Mouse (Mus musculus) neural tube, embryonic 13.5 days (tissue): ENCODE measurements around the gene Wnt7b. TPM values are rescaled to one million over a fixed set of nuclear protein-coding genes. Genes with fewer than 3 reads are reported as not detected.

Experiments
- ATAC-seq: fragments of 200-750 bp; cut with Nextera tagmentation; 2 replicates; pipeline ENCODE4 v1.8.0; 2017; ENCODE audit warnings: low read depth, mild to moderate bottlenecking, moderate TSS enrichment, moderate library complexity
- H3K27ac ChIP-seq: fragments of 300-500 bp; sonication (generic); replicated peaks from 2 replicates; pipeline ENCODE4 v1.5.1; 2015; ENCODE audit warnings: moderate library complexity, mild to moderate bottlenecking, inconsistent platforms
- H3K27me3 ChIP-seq: fragments of 300-500 bp; sonication (generic); 2 replicates; pipeline ENCODE4 v1.6.1; 2015; ENCODE audit warnings: mild to moderate bottlenecking, inconsistent platforms
- H3K36me3 ChIP-seq: fragments of 300-500 bp; sonication (generic); 2 replicates; pipeline ENCODE4 v1.6.1; 2015; ENCODE audit warnings: mild to moderate bottlenecking, inconsistent platforms
- H3K4me1 ChIP-seq: fragments of 300-500 bp; sonication (generic); replicated peaks from 2 replicates; pipeline ENCODE4 v1.6.1; 2015; ENCODE audit warnings: inconsistent platforms
- H3K4me2 ChIP-seq: fragments of 300-500 bp; sonication (generic); 2 replicates; pipeline ENCODE4 v1.6.1; 2015; ENCODE audit warnings: inconsistent platforms, mild to moderate bottlenecking, moderate library complexity
- H3K4me3 ChIP-seq: fragments of 300-500 bp; sonication (generic); 2 replicates; pipeline ENCODE4 v1.5.1; 2015; ENCODE audit warnings: mild to moderate bottlenecking, inconsistent platforms
- H3K9ac ChIP-seq: fragments of 300-500 bp; sonication (generic); 2 replicates; pipeline ENCODE4 v1.6.1; 2015; ENCODE audit warnings: moderate library complexity, mild to moderate bottlenecking, inconsistent platforms
- H3K9me3 ChIP-seq: fragments of 300-500 bp; sonication (generic); 2 replicates; pipeline ENCODE4 v1.6.1; 2016; ENCODE audit warnings: inconsistent platforms
- WGBS: fragments of 180-500 bp; shearing (Covaris S2); methylation state at CpG from one replicate; pipeline ENCODE4 v1.1.7; 2015; 5-methylcytosine and 5-hydroxymethylcytosine counted together
- polyA plus RNA-seq: library from polyadenylated mRNA; unstranded; fragments of >200 nt; fragmentation: Nextera tagmentation; extraction: Ambion mirVana; gene quantifications from 2 replicates; pipeline ENCODE4 v1.2.1, GENCODE M21; 2015

Wnt7b gene
- polyA plus RNA-seq = 34.2 and 37.7 TPM in 2 replicates

DNA sequence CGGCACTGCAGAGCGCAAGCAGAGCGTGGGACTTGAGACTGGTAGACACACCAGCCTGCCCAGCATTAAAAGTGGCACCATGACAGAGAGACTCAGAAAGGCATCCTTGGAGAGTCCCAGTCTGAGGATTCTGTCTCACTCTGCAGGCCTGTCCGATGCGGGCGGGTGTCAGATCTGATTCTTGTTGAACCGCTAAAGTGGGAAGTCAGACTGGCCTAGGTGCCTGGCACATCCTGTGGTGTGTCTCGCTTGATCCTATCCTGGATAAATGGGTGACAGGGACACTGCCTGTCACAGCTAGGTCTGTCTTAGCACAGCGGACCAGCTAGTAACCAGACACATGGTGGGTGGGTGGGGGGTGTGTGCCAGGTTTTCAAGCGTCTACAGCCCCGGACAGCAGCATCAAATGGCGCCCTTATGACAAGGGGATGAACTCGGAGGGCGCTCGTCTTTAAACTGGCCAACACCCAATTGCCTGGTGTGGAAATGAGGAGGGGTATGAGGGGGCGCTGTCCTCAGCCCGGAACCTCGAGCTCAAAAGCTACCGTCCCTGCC is at the start of gene Wnt7b:
Gene Wnt7b (minus strand): TSS at position 118 of the 555 bp plus-strand sequence.
- 2% methylated on average over 19 of the region's 19 CpGs for WGBS
- Histone ChIP-seq H3K4me2 (peak within 1 kb of the TSS; percentile 99), H3K4me1 (peaks cover 50% of the 10 kb centered on the region), H3K27me3 (peaks cover 69% of the 10 kb centered on the region), H3K9ac (peak within 1 kb of the TSS; percentile 82), H3K4me3 (peak within 1 kb of the TSS; percentile 69), H3K27ac (peak within 1 kb of the TSS; percentile 63), H3K36me3 (no peaks in the 10 kb centered on the region), H3K9me3 (no peaks in the 10 kb centered on the region)
- ATAC-seq = no peak

DNA sequence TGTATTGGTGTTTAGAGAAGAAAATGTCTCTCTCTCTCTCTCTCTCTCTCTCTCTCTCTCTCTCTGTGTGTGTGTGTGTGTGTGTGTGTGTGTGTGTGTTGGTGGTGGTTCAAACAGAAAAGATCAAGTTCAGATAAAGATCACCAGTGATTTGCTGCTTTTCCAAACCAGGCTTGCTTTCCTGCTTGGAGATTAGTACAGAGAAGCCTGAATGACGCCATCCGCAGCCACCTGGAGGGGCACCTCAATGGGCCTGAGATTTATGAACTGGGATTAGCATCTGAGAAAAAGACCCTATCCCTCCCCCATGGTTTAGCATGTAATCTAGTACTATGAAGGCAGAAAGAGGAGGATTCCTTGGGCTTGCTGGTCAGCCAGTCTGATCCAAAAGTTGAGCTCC is 49.3 kb upstream of the Wnt7b start:
- Histone ChIP-seq H3K27ac (peak overlapping the region; percentile 74), H3K4me3 (no peak overlapping the region), H3K9ac (no peak overlapping the region), H3K27me3 (no peaks in the 10 kb centered on the region), H3K36me3 (no peaks in the 10 kb centered on the region), H3K4me2 (no peak overlapping the region), H3K9me3 (no peaks in the 10 kb centered on the region), H3K4me1 (peaks cover 39% of the 10 kb centered on the region)
- WGBS = 31% methylated on average over 2 of the region's 2 CpGs
- no peak for ATAC-seq

DNA sequence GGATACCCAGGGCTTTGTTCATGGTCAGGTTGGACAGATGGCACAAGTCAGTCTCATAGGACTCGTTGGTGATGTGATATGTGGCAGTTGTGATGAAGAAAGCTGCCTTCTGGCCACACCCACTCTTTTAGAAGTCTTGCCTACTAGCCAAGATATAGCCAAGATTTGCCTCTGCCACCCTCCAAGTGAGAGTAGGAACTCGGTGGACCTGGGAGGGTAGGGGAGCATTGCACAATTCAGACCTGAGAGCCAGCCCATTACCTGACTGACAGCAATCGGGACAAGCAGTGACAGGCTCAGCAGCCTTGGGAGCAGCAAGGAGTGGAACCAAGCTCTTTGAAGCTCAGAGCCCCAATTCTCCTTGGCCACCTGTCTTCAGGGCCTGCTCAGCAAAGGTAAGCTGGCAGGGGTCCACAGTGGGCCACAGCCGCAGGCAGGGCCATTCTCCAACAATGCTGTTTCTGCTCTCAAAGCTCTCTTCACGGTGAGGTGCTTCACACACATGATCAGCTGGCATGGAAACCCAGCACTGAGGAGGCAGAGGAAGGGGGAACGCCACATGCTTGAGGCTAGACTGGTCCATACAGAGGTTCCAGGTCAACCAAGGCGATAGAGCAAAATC is 47.8 kb upstream of the Wnt7b start:
- H3K36me3 ChIP-seq = no peaks in the 10 kb centered on the region
- H3K4me2 ChIP-seq = no peak overlapping the region
- no peak overlapping the region for H3K4me3 ChIP-seq
- H3K9me3 ChIP-seq = no peaks in the 10 kb centered on the region
- peaks cover 1% of the 10 kb centered on the region; the same call in 1 of the 2 replicates for H3K27me3 ChIP-seq
- H3K4me1 ChIP-seq = peaks cover 49% of the 10 kb centered on the region
- no peak for ATAC-seq
- H3K27ac ChIP-seq = 0 out of 2 replicates have a peak overlapping the region, but pooled peaks have one; percentile 15
- H3K9ac ChIP-seq = no peak overlapping the region
- WGBS = 70% methylated on average over 7 of the region's 7 CpGs

DNA sequence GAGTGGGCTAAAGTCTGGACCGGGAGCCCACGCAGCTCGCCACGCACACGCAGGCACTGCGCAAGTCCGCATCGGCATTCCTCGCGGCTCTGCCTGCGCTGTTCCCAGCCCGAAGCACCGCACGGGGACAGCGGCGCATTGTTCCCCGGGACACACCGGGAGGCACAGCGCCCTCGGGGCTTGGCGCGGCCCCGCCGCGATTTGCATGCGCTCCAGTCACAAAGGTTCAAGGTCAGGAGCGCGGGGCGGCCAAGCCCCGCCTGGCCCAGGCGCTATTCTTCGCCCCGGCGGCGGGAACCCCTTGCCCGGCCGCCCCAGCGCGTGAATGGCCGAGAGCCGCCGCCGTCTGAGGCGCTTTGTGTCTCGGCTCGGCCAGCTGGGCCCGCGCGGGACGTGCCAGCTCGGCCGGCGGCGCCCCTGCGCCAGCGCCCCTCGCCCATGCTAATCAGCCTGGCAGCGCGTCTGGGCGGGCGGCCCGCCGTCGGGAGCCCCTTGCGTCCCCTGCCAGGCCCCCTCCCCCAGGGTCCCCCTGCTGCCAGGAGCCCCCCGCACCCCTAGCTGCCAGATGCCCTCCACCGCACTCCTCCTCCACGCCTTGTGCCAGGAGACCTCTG is 43.5 kb upstream of the Wnt7b start:
- H3K9me3 ChIP-seq = no peaks in the 10 kb centered on the region
- WGBS = 1% methylated on average over 66 of the region's 68 CpGs

DNA sequence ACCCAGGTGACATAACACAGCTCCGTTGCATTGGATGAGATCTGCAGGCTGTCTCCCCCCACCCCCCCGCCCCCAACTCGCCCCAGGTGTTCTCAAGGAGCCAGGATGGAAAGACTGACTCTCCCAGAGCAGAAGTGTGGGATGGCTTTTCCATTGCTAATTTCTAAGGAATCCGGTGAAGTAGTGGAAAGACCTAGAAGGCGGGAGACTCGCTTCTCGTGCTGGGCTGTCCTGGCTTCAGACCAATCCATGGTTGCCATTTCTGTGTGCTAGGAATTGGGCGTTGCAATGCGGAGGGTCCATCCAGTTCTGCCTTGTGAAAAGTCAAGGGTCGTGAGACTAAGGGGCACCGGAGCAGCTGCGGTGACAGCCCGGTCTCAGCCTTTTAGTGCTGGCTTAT is 39.9 kb upstream of the Wnt7b start:
- Histone ChIP-seq H3K27ac (no peak overlapping the region), H3K4me3 (no peak overlapping the region), H3K36me3 (no peaks in the 10 kb centered on the region), H3K9me3 (no peaks in the 10 kb centered on the region), H3K9ac (no peak overlapping the region), H3K4me1 (peaks cover 24% of the 10 kb centered on the region), H3K27me3 (peaks cover 17% of the 10 kb centered on the region; the same call in 1 of the 2 replicates), H3K4me2 (no peak overlapping the region)
- ATAC-seq = no peak
- WGBS = 81% methylated on average over 13 of the region's 13 CpGs

More for the DNA sequence above, 43.5 kb upstream of the Wnt7b start:
- Histone ChIP-seq H3K4me1 (peaks cover 37% of the 10 kb centered on the region), H3K4me2 (peak overlapping the region; percentile 68), H3K4me3 (peak overlapping the region; percentile 47), H3K36me3 (no peaks in the 10 kb centered on the region), H3K27me3 (peaks cover 17% of the 10 kb centered on the region; the same call in 1 of the 2 replicates), H3K9ac (peak overlapping the region; percentile 84), H3K27ac (peak overlapping the region; percentile 91)
- peak; percentile 87 for ATAC-seq

DNA sequence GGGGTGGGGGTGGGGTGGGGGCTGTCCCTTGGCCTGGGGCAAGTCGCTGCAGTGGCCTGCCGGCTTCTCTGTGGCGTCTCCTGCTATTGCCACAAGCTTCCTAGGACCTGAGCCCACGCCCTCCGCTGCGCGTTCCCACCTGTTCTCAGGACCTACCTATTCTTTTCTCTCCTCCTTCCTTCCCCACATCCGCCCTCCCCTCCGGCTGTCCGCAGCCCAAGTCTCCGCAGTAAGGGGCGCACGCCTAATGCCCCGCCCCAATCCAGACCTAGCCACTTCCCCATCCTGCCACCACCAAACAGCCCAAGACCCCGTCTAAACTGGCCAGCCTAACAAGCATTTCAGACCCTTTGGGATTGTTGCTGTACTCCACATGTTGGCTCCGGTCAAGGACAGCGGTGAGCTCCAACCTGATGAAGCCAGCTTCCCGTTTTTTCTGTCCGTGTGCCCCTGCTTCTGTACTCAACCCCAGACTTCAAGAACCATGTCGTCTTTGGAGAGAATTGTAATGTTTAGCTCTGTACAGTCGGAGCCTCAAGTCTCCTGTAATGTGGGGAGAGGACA is 33.3 kb upstream of the Wnt7b start:
- H3K9ac ChIP-seq = 0 out of 2 replicates have a peak overlapping the region, but pooled peaks have one; percentile 32
- no peaks in the 10 kb centered on the region for H3K36me3 ChIP-seq
- H3K27me3 ChIP-seq = peaks cover 19% of the 10 kb centered on the region
- no peaks in the 10 kb centered on the region for H3K9me3 ChIP-seq
- no peak overlapping the region for H3K4me2 ChIP-seq
- no peak for ATAC-seq
- WGBS = 36% methylated on average over 21 of the region's 21 CpGs
- peak overlapping the region; percentile 93 for H3K27ac ChIP-seq
- H3K4me3 ChIP-seq = no peak overlapping the region
- H3K4me1 ChIP-seq = peaks cover 54% of the 10 kb centered on the region

DNA sequence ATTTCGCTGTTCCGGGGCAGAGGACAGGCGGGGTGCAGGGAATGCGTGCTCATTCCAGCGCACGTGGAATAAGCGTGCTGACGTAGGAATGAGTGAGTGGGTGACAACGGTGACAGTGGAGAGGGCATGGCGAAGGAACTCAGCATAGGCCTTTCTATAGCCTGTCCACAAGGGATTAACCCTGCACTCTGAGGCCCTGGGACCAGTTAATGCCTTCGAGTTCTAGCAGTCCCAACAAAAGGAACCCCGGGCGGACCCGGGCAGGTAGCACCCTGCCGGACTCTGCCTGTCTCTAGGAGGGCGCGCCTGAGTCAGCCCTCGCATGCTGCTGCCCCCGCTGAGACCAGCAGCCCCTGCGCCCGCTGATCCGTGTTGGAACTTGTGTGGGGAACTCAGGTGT is 32.8 kb upstream of the Wnt7b start:
- WGBS = 46% methylated on average over 22 of the region's 22 CpGs
- no peak for ATAC-seq
- no peaks in the 10 kb centered on the region for H3K9me3 ChIP-seq
- H3K4me2 ChIP-seq = no peak overlapping the region
- peaks cover 19% of the 10 kb centered on the region for H3K27me3 ChIP-seq
- peaks cover 57% of the 10 kb centered on the region for H3K4me1 ChIP-seq
- peak overlapping the region; percentile 32; the same call in 1 of the 2 replicates for H3K9ac ChIP-seq
- no peaks in the 10 kb centered on the region for H3K36me3 ChIP-seq
- H3K27ac ChIP-seq = peak overlapping the region; percentile 93
- H3K4me3 ChIP-seq = no peak overlapping the region

DNA sequence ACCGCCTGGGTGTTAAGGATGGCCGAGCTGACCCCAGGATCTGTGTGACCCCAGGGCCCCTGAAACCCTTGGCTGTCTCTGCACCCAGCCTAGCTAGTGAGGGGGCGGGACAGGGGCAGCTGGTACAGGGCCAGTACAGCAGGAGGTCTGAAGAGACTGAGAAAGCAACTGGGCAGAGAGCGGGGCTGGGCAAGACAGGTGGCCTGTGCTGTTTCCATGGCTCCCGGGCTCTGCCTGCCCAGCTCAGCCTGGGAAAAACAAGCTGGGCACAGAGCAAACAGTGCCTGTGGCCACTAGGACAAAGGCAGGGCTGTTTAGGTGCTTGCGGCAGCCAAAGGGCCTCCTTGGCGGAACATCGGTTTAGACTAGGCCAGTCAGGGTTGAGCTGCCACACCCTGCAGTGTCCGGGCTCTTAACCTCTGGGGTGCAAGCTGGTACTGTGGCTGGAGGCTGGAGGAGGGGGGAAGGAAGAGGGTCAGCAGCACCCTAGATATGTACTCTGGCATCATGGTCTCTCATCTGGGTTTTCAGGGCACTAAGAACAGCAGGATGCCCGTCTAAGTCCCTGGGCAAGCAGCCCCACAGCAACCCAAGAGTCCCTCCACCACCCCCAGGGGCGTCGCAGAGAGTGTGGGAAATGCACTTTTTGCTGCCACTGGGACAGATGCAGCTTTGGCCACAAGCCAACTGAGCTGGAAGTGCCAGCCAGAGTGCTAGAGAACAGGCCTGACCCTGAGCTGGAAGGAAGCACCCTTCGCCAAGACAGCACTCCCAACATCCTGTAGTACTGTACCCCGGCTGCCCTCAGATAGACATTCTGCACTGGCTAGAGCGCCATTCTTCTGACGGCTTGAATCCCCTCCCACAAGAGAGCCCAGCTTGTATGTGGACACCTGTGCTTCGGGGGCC is 31.3 kb upstream of the Wnt7b start:
- Histone ChIP-seq H3K4me2 (0 out of 2 replicates have a peak overlapping the region, but pooled peaks have one; percentile 6), H3K27ac (peak overlapping the region; percentile 93), H3K9ac (no peak overlapping the region), H3K4me3 (no peak overlapping the region), H3K27me3 (peaks cover 19% of the 10 kb centered on the region), H3K4me1 (peaks cover 58% of the 10 kb centered on the region), H3K9me3 (no peaks in the 10 kb centered on the region), H3K36me3 (no peaks in the 10 kb centered on the region)
- ATAC-seq = peak; percentile 85
- 39% methylated on average over 17 of the region's 17 CpGs for WGBS

DNA sequence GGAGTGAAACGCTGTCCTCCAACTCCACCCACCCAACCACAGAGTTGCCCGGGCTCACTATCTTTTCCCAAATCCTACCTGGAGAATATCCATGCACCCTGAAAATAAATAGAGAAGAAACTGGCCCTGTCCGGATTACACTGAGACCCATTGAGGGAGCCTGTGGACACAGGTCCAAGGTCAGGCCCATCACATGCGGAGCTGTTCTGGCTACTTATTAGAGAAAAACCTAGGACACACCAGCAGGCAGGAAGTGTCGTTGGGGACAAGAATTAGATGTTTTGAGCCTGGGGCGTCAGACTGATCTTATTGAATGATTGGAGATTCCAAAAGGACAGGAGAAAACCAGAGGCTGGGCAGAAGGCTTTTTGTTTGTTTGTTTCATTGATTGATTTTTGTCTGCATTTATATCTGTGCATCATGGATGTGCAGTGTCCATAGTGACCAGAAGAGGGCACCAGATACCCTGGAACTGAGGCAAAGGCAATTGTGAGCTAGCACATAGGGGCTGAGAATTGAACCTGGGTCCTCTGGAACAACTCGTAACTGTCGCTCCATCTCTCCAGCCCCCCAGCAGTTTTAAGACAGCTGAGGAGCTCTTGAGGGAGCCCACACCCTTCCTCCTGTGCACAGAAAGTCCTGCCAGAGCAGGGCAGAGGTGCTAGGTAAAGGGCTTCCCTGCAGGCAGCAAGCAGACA is 30.5 kb upstream of the Wnt7b start:
- H3K4me1 ChIP-seq = peaks cover 58% of the 10 kb centered on the region
- 69% methylated on average over 8 of the region's 8 CpGs for WGBS
- no peaks in the 10 kb centered on the region for H3K36me3 ChIP-seq
- no peak overlapping the region for H3K4me3 ChIP-seq
- H3K27me3 ChIP-seq = peaks cover 19% of the 10 kb centered on the region
- H3K4me2 ChIP-seq = no peak overlapping the region
- no peak overlapping the region for H3K9ac ChIP-seq
- ATAC-seq = no peak
- no peaks in the 10 kb centered on the region for H3K9me3 ChIP-seq
- H3K27ac ChIP-seq = peak overlapping the region; percentile 93

DNA sequence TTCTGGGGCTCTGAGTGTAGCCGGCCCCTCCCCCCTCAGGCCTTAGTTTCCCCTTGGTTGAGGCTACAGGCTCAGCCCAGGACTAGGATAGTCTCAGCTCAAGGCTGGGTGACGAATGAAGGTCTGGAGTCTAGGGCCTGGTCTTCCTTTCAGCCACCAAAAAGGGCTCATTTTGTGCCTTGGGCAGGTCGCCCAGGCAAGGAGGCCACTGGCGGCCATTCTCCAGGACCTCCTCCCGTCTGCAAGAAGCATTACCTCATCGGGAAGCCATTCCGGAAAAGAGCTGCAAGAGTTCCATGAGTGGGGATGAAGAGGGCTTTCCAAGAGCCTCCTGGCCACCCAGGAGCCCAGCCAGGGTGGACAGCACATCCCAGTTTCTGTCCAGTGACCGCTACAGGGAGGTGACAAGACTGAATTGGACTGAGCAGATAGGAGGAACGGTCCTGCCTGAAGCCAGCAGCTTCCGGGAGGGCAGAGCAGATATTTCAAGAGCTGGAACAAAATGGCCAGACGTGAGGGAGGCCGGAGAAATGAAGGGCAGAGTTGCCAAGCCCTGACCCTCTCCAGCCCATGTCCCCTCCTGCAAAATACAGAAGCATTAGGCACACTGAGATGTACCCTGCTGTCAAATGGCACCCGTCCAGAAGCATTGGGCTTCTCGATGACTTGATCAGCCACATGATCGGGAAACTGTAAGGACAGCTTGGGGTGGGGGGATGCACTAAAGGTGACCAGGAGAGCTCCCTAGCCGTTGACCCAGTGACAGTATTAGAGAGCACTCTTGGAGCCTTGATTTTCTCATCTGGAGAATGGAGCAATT is 29.6 kb upstream of the Wnt7b start:
- peaks cover 19% of the 10 kb centered on the region for H3K27me3 ChIP-seq
- peaks cover 58% of the 10 kb centered on the region for H3K4me1 ChIP-seq
- H3K4me3 ChIP-seq = no peak overlapping the region
- no peak overlapping the region for H3K4me2 ChIP-seq
- peak overlapping the region; percentile 38; the same call in 1 of the 2 replicates for H3K9ac ChIP-seq
- no peaks in the 10 kb centered on the region for H3K36me3 ChIP-seq
- H3K9me3 ChIP-seq = no peaks in the 10 kb centered on the region
- WGBS = 76% methylated on average over 16 of the region's 16 CpGs
- ATAC-seq = no peak
- H3K27ac ChIP-seq = peak overlapping the region; percentile 93
